Mouse (Mus musculus): ENCODE results near the gene Anp32a. TPM values are rescaled to one million over a fixed set of nuclear protein-coding genes. Genes with fewer than 3 reads are reported as not detected.

The Anp32a gene
- polyA plus RNA-seq, 1 experiment = 332 TPM

GRCm38 (mm10) chr9:62422926-62423325, 81.8 kb downstream of the Anp32a start:
- no peak for DNase-seq (ENCODE audit: low read depth)
- TF ChIP-seq CTCF (IDR thresholded peaks at IDR 0.05; ENCODE audit: borderline replicate concordance, extremely low read depth, insufficient read depth, insufficient read length) (no peak), POLR2A (IDR thresholded peaks at IDR 0.05; ENCODE audit: borderline replicate concordance, extremely low read depth, insufficient read depth, insufficient read length, poor library complexity, severe bottlenecking) (no peak)

DNA sequence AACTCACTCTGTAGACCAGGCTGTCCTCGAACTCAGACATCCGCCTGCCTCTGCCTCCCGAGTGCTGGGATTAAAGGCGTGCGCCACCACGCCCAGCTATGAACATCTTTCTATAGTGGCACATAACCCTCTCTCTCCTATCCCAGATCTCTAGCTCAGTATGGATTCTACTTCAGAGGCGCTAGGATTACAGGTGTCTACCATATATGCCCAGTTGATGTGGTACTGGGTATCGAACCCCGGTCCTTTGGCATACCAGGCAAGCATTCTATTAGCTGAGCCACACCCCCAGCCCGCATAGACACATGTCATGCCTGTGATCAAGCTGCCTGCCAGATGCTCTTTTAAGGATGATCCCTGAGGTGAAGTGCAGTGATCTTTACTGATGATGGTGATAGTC, 82.8 kb downstream of the Anp32a start:
- no peak for TF ChIP-seq POLR2A (IDR thresholded peaks at IDR 0.05; ENCODE audit: borderline replicate concordance, extremely low read depth, insufficient read depth, insufficient read length, poor library complexity, severe bottlenecking)
- no peak for TF ChIP-seq CTCF (IDR thresholded peaks at IDR 0.05; ENCODE audit: borderline replicate concordance, extremely low read depth, insufficient read depth, insufficient read length)
- DNase-seq (ENCODE audit: low read depth) = no peak

DNA sequence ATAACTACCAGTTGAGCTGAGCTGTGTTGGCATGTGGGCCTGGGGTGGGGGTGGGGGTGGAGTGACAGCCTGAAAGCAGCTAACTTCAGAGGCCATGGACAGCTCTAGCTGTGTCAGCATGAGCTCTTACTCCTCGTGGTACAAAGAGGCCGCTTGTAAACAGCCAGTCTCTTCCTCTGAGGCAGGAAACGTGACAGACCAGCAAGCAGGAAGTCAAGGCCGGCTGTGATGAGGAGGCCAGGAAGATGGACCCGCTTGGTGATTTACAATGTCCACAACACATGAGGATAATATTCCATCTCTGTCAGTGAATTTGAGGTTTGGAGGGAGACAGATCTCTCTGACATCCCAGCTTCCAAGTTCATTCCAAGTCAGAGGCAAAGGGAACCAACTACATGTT, 84.2 kb downstream of the Anp32a start:
- DNase-seq (ENCODE audit: low read depth) = no peak
- TF ChIP-seq POLR2A (IDR thresholded peaks at IDR 0.05; ENCODE audit: borderline replicate concordance, extremely low read depth, insufficient read depth, insufficient read length, poor library complexity, severe bottlenecking) (no peak), CTCF (IDR thresholded peaks at IDR 0.05; ENCODE audit: borderline replicate concordance, extremely low read depth, insufficient read depth, insufficient read length) (no peak)

GRCm38 (mm10) chr9:62426021-62426420, 84.9 kb downstream of the Anp32a start:
- no peak for DNase-seq (ENCODE audit: low read depth)
- no peak for TF ChIP-seq CTCF (IDR thresholded peaks at IDR 0.05; ENCODE audit: borderline replicate concordance, extremely low read depth, insufficient read depth, insufficient read length)
- TF ChIP-seq POLR2A (IDR thresholded peaks at IDR 0.05; ENCODE audit: borderline replicate concordance, extremely low read depth, insufficient read depth, insufficient read length, poor library complexity, severe bottlenecking) = no peak

DNA sequence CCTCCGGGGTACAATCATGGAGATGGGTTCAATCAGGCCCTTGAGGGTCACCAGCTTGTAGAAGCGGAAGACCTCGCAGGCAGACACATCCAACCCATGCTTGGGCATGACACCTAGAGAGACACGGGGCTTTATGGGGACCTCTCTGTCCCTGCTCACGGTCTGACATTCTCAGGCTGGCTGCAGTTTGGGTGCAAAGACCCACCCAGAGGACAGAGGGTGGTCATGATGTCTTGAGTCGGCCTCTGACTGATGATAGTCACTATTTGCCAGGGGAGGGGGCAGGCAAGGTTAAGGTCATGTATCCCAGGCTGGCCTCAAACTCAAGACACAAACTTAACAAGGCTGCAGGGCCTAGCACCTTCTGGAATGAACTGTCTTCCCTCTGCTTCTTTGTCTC, 85.4 kb downstream of the Anp32a start:
- TF ChIP-seq POLR2A (IDR thresholded peaks at IDR 0.05; ENCODE audit: borderline replicate concordance, extremely low read depth, insufficient read depth, insufficient read length, poor library complexity, severe bottlenecking) (no peak), CTCF (IDR thresholded peaks at IDR 0.05; ENCODE audit: borderline replicate concordance, extremely low read depth, insufficient read depth, insufficient read length) (no peak)
- no peak for DNase-seq (ENCODE audit: low read depth)

GRCm38 (mm10) chr9:62427010-62427409, 85.9 kb downstream of the Anp32a start:
- no peak for DNase-seq (ENCODE audit: low read depth)
- TF ChIP-seq CTCF (IDR thresholded peaks at IDR 0.05; ENCODE audit: borderline replicate concordance, extremely low read depth, insufficient read depth, insufficient read length) (no peak), POLR2A (IDR thresholded peaks at IDR 0.05; ENCODE audit: borderline replicate concordance, extremely low read depth, insufficient read depth, insufficient read length, poor library complexity, severe bottlenecking) (no peak)

Other genes starting within 250 kb of the Anp32a start
- gene Glce, start 218.6 kb upstream of the Anp32a start, polyA plus RNA-seq (2012; rRNA removed) = 10.1 and 13.2 TPM in 2 replicates
- not detected in 2 replicates for gene Spesp1, start 59.1 kb upstream of the Anp32a start, polyA plus RNA-seq (2012; rRNA removed)
- gene Coro2b, start 195.8 kb downstream of the Anp32a start, polyA plus RNA-seq (2012; rRNA removed) = 67.4 and 92.7 TPM in 2 replicates

Measured in brain, embryonic 14.5 days (tissue).